Mouse (Mus musculus): ENCODE results near the gene Soat2. TPM values are rescaled to one million over a fixed set of nuclear protein-coding genes. Genes with fewer than 3 reads are reported as not detected.

Gene Soat2
- total and polyA plus RNA-seq, 3 experiments = 0.28 to 10.4 (median 0.56) TPM

- H3K27me3 ChIP-seq (replicated peaks) = no peaks in the 10 kb centered on the region
Observed at GRCm38 (mm10) chr15:102115731-102116231, 34.5 kb upstream of the Soat2 start.

GRCm38 (mm10) chr15:102116753-102117415, 33.4 kb upstream of the Soat2 start:
- no peak overlapping the region for H3K27ac ChIP-seq (ENCODE audit: insufficient read depth, low read depth)
- H3K9me3 ChIP-seq (replicated peaks; ENCODE audit: low read length) = no peaks in the 10 kb centered on the region
- no peaks in the 10 kb centered on the region for H3K79me2 ChIP-seq (replicated peaks; ENCODE audit: control insufficient read depth, extremely low read depth, insufficient read depth, poor library complexity, severe bottlenecking)
- no peak overlapping the region for H3K4me3 ChIP-seq (replicated peaks in 1 of 3; ENCODE audit: low read depth in 2 of 3, low read length in 2 of 3, poor library complexity in 1 of 3)
- no peak for DNase-seq (ENCODE audit: extremely low read depth)
- no peak overlapping the region for H3K9ac ChIP-seq (ENCODE audit: insufficient read depth, low read depth)
- in situ Hi-C loops (cut with MboI; ENCODE audit: low pct_ligation_motif_present, low pct_unique_long_range_greater_than_20kb, low sequenced_read_pairs) = no loop called here
- dilution Hi-C loops (cut with MboI; ENCODE audit: extremely low pct_ligation_motif_present, extremely low pct_unique_long_range_greater_than_20kb, low sequenced_read_pairs) = no loop called here
- peaks cover 52 to 74% of the 10 kb centered on the region in 2 experiments for H3K36me3 ChIP-seq (replicated peaks in 1 of 2; ENCODE audit: control insufficient read depth in 1 of 2, insufficient read depth in 1 of 2, low read length in 1 of 2)
- no peaks in the 10 kb centered on the region for H3K27me3 ChIP-seq (replicated peaks)
- no peak for TF ChIP-seq RAD21 (IDR thresholded peaks at IDR 0.05; ENCODE audit: low read depth, low read length)
- no peak for TF ChIP-seq CTCF (conservative IDR thresholded peaks at IDR 0.05 in 1 of 2, IDR thresholded peaks at IDR 0.05 in 1 of 2; ENCODE audit: low read depth in 2 of 2, low read length in 2 of 2)
- TF ChIP-seq PAX5 (IDR thresholded peaks at IDR 0.05; ENCODE audit: low read length) = no peak
- no peak for TF ChIP-seq SIN3A (IDR thresholded peaks at IDR 0.05; ENCODE audit: low read length)
- no peak for TF ChIP-seq ZNF384 (IDR thresholded peaks at IDR 0.05; ENCODE audit: low read depth, low read length)
- no peaks in the 10 kb centered on the region for H3K4me1 ChIP-seq (ENCODE audit: control insufficient read depth in 1 of 2, insufficient read depth in 2 of 2)
- no peak overlapping the region for H3K4me2 ChIP-seq (ENCODE audit: insufficient read depth, low read depth, poor library complexity, severe bottlenecking)

More at GRCm38 (mm10) chr15:102115731-102116231, 34.5 kb upstream of the Soat2 start:
- in situ Hi-C loops (cut with MboI; ENCODE audit: low pct_ligation_motif_present, low pct_unique_long_range_greater_than_20kb, low sequenced_read_pairs) (no loop called here), dilution Hi-C loops (cut with MboI; ENCODE audit: extremely low pct_ligation_motif_present, extremely low pct_unique_long_range_greater_than_20kb, low sequenced_read_pairs) (no loop called here)
- Histone ChIP-seq H3K9me3 (replicated peaks; ENCODE audit: low read length) (no peaks in the 10 kb centered on the region), H3K79me2 (replicated peaks; ENCODE audit: control insufficient read depth, extremely low read depth, insufficient read depth, poor library complexity, severe bottlenecking) (no peaks in the 10 kb centered on the region), H3K27ac (ENCODE audit: insufficient read depth, low read depth) (no peak overlapping the region), H3K4me2 (ENCODE audit: insufficient read depth, low read depth, poor library complexity, severe bottlenecking) (no peak overlapping the region), H3K4me1 (ENCODE audit: control insufficient read depth in 1 of 2, insufficient read depth in 2 of 2) (peaks cover under 1 to 5% of the 10 kb centered on the region in 2 experiments; a peak in 3 of 4 replicates), H3K9ac (ENCODE audit: insufficient read depth, low read depth) (no peak overlapping the region), H3K36me3 (replicated peaks in 1 of 2; ENCODE audit: control insufficient read depth in 1 of 2, insufficient read depth in 1 of 2, low read length in 1 of 2) (peaks cover 44 to 63% of the 10 kb centered on the region in 2 experiments), H3K4me3 (replicated peaks in 1 of 3; ENCODE audit: low read depth in 2 of 3, low read length in 2 of 3, poor library complexity in 1 of 3) (no peak overlapping the region)
- no peak for DNase-seq (ENCODE audit: extremely low read depth)
- no peak for TF ChIP-seq MXI1 (IDR thresholded peaks at IDR 0.05; ENCODE audit: low read depth, low read length)
- TF ChIP-seq KAT2A (IDR thresholded peaks at IDR 0.05; ENCODE audit: insufficient replicate concordance, low read length) = no peak
- no peak for TF ChIP-seq JUN (IDR thresholded peaks at IDR 0.05; ENCODE audit: insufficient read depth, low read depth, low read length)
- TF ChIP-seq CHD2 (IDR thresholded peaks at IDR 0.05; ENCODE audit: low read length) = no peak
- TF ChIP-seq RAD21 (IDR thresholded peaks at IDR 0.05; ENCODE audit: low read depth, low read length) = no peak
- no peak for TF ChIP-seq EP300 (IDR thresholded peaks at IDR 0.05; ENCODE audit: low read length)
- TF ChIP-seq CTCF (conservative IDR thresholded peaks at IDR 0.05 in 1 of 2, IDR thresholded peaks at IDR 0.05 in 1 of 2; ENCODE audit: low read depth in 2 of 2, low read length in 2 of 2) = no peak
- no peak for TF ChIP-seq E2F4 (IDR thresholded peaks at IDR 0.05; ENCODE audit: insufficient replicate concordance, low read depth, low read length)
- TF ChIP-seq MEF2A (IDR thresholded peaks at IDR 0.05; ENCODE audit: borderline replicate concordance, low read depth, low read length) = no peak
- no peak for TF ChIP-seq RCOR1 (conservative IDR thresholded peaks at IDR 0.05; ENCODE audit: low read depth, low read length)
- no peak for TF ChIP-seq USF1 (IDR thresholded peaks at IDR 0.05; ENCODE audit: low read depth, low read length)
- TF ChIP-seq MAX (IDR thresholded peaks at IDR 0.05; ENCODE audit: low read length) = no peak
- TF ChIP-seq MYC (IDR thresholded peaks at IDR 0.05; ENCODE audit: low read depth, low read length) = no peak
- no peak for TF ChIP-seq BHLHE40 (IDR thresholded peaks at IDR 0.05; ENCODE audit: low read depth, low read length)
- TF ChIP-seq SMC3 (IDR thresholded peaks at IDR 0.05; ENCODE audit: low read depth, low read length) = no peak
- TF ChIP-seq GABPA (IDR thresholded peaks at IDR 0.05; ENCODE audit: insufficient replicate concordance, low read depth, low read length) = no peak

Measured in CH12.LX (cell line).